Mouse (Mus musculus) MEL (cell line): ENCODE data around the gene Igfbp1. TPM values are rescaled to one million over a fixed set of nuclear protein-coding genes. Genes with fewer than 3 reads are reported as not detected.

Experiments
- DNase-seq: peaks from one replicate; pipeline ENCODE4 v3.0.0; 2011; ENCODE audit warnings: low read depth, low spot score
- H3K27ac ChIP-seq: 2 replicates; pipeline ENCODE4 v1.5.1; 2012; ENCODE audit warnings: low read depth, mild to moderate bottlenecking, control low read depth, low read length, moderate library complexity; ENCODE audit not compliant: control insufficient read depth
- H3K27me3 ChIP-seq, 2 experiments: fragments of 150-350 bp in 1 of 2; sonication (generic) in 1 of 2; 2 replicates each; pipeline ENCODE4 v1.6.1; 2012; ENCODE audit warnings: low read length in 2 of 2, mild to moderate bottlenecking in 2 of 2, improper control_type of control experiment in 1 of 2, moderate library complexity in 1 of 2; ENCODE audit not compliant: insufficient read depth in 2 of 2, control insufficient read depth in 1 of 2
- H3K36me3 ChIP-seq, 2 experiments: 2 replicates each; pipeline ENCODE4 v1.6.1; 2012 to 2014; ENCODE audit warnings: low read length in 2 of 2, improper control_type of control experiment in 1 of 2, inconsistent platforms in 1 of 2, mild to moderate bottlenecking in 1 of 2; ENCODE audit not compliant: insufficient read depth in 2 of 2, control insufficient read depth in 1 of 2
- H3K4me1 ChIP-seq, 2 experiments: fragments of 150-350 bp in 1 of 2; sonication (generic) in 1 of 2; 2 replicates each; pipeline ENCODE4 v1.6.1; 2012; ENCODE audit warnings: low read length in 2 of 2, improper control_type of control experiment in 1 of 2, mild to moderate bottlenecking in 1 of 2; ENCODE audit not compliant: insufficient read depth in 2 of 2, control insufficient read depth in 1 of 2
- H3K4me3 ChIP-seq, 2 experiments: fragments of 150-350 bp in 1 of 2; sonication (generic) in 1 of 2; 2 replicates each; pipeline ENCODE4 v1.5.1; 2012; ENCODE audit warnings: low read depth in 2 of 2, low read length in 2 of 2, mild to moderate bottlenecking in 2 of 2, moderate library complexity in 2 of 2, control low read depth in 1 of 2, improper control_type of control experiment in 1 of 2; ENCODE audit not compliant: control insufficient read depth in 1 of 2, insufficient read depth in 1 of 2
- H3K79me2 ChIP-seq: 2 replicates; pipeline ENCODE4 v1.6.1; 2012; ENCODE audit warnings: mild to moderate bottlenecking, low read length, moderate library complexity; ENCODE audit not compliant: control insufficient read depth, poor library complexity, insufficient read depth
- H3K9ac ChIP-seq: 2 replicates; pipeline ENCODE4 v1.6.1; 2012; ENCODE audit warnings: low read depth, mild to moderate bottlenecking, control low read depth, low read length, moderate library complexity; ENCODE audit not compliant: control insufficient read depth, poor library complexity, severe bottlenecking
- H3K9me3 ChIP-seq: fragments of 150-350 bp; sonication (generic); replicated peaks from 2 replicates; pipeline ENCODE4 v1.6.1; 2012; ENCODE audit warnings: mild to moderate bottlenecking, low read length, improper control_type of control experiment, moderate library complexity; ENCODE audit not compliant: insufficient read depth
- BHLHE40 ChIP-seq: IDR thresholded peaks from 2 replicates; pipeline ENCODE4 v1.6.1; 2012; ENCODE audit warnings: low read depth, mild to moderate bottlenecking, inconsistent platforms, low read length, improper control_type of control experiment, borderline replicate concordance
- CTCF ChIP-seq, 3 experiments: IDR thresholded peaks in 2 of 3; conservative IDR thresholded peaks in 1 of 3; 2 replicates each; pipeline ENCODE4 v1.5.1; 2011 to 2012; ENCODE audit warnings: low read length in 3 of 3, low read depth in 2 of 3, mild to moderate bottlenecking in 2 of 3, improper control_type of control experiment in 1 of 3, inconsistent platforms in 1 of 3, mixed read lengths in 1 of 3, moderate library complexity in 1 of 3; ENCODE audit not compliant: control insufficient read depth in 1 of 3, insufficient read depth in 1 of 3, poor library complexity in 1 of 3, severe bottlenecking in 1 of 3
- EP300 ChIP-seq, 2 experiments: IDR thresholded peaks; 2 replicates each; pipeline ENCODE4 v1.6.1; 2011; ENCODE audit warnings: improper control_type of control experiment in 2 of 2, low read length in 2 of 2, low read depth in 1 of 2, mild to moderate bottlenecking in 1 of 2
- GABPA ChIP-seq: IDR thresholded peaks from 2 replicates; pipeline ENCODE4 v1.6.1; 2012; ENCODE audit warnings: low read depth, mild to moderate bottlenecking, inconsistent platforms, low read length, improper control_type of control experiment, moderate library complexity
- HCFC1 ChIP-seq: IDR thresholded peaks from 2 replicates; pipeline ENCODE4 v1.6.1; 2012; ENCODE audit warnings: low read depth, mild to moderate bottlenecking, inconsistent platforms, low read length, improper control_type of control experiment, moderate library complexity
- JUND ChIP-seq: IDR thresholded peaks from 2 replicates; pipeline ENCODE4 v1.6.1; 2011; ENCODE audit warnings: low read depth, mild to moderate bottlenecking, improper control_type of control experiment, low read length
- MXI1 ChIP-seq: IDR thresholded peaks from 2 replicates; pipeline ENCODE4 v1.6.1; 2011; ENCODE audit warnings: mild to moderate bottlenecking, low read depth, low read length, improper control_type of control experiment
- NELFE ChIP-seq: IDR thresholded peaks from 2 replicates; pipeline ENCODE4 v1.6.1; 2011; ENCODE audit warnings: low read depth, low read length, improper control_type of control experiment
- NRF1 ChIP-seq: IDR thresholded peaks from 2 replicates; pipeline ENCODE4 v1.6.1; 2014; ENCODE audit warnings: low read depth, mild to moderate bottlenecking, inconsistent platforms, low read length, improper control_type of control experiment, moderate library complexity; ENCODE audit not compliant: poor library complexity, insufficient read depth, severe bottlenecking
- SIN3A ChIP-seq: IDR thresholded peaks from 2 replicates; pipeline ENCODE4 v1.6.1; 2012; ENCODE audit warnings: low read length, improper control_type of control experiment, inconsistent platforms
- SMC3 ChIP-seq: IDR thresholded peaks from 2 replicates; pipeline ENCODE4 v1.6.1; 2011; ENCODE audit warnings: low read depth, low read length, improper control_type of control experiment
- TBP ChIP-seq: IDR thresholded peaks from 2 replicates; pipeline ENCODE4 v1.8.0; 2011; ENCODE audit warnings: low read depth, low read length, improper control_type of control experiment
- TCF12 ChIP-seq: IDR thresholded peaks from 2 replicates; pipeline ENCODE4 v1.6.1; 2014; ENCODE audit warnings: low read depth, mild to moderate bottlenecking, inconsistent platforms, low read length, improper control_type of control experiment, moderate library complexity
- ZC3H11A ChIP-seq: IDR thresholded peaks from 2 replicates; pipeline ENCODE4 v1.6.1; 2012; ENCODE audit warnings: low read depth, mild to moderate bottlenecking, inconsistent platforms, low read length, improper control_type of control experiment
- ZNF384 ChIP-seq: IDR thresholded peaks from 2 replicates; pipeline ENCODE4 v1.6.1; 2012; ENCODE audit warnings: low read depth, mild to moderate bottlenecking, inconsistent platforms, low read length, improper control_type of control experiment
- polyA plus RNA-seq, 2 experiments: library from polyadenylated mRNA; stranded (reverse) in 1 of 2; unstranded in 1 of 2; fragments of >175 nt in 1 of 2; fragments of >200 nt in 1 of 2; gene quantifications; 2 replicates each; pipeline versions ENCODE4 v1.2.1 to v1.2.4; 2012; ENCODE audit warnings: low replicate concordance in 2 of 2, low read depth in 1 of 2; ENCODE audit not compliant: insufficient read length in 2 of 2, insufficient read depth in 1 of 2, missing spikeins in 1 of 2
- total RNA-seq: library from RNA; depleted of rRNA; stranded (reverse); fragments of 300-350 nt; gene quantifications from 2 replicates; pipeline ENCODE4 v1.2.3, GENCODE M21; 2012

Gene Igfbp1
- total and polyA plus RNA-seq, 3 experiments: not detected

- peak; percentile 9 for DNase-seq
- Histone ChIP-seq H3K27ac (no peak overlapping the region), H3K36me3 (no peaks in the 10 kb centered on the region)
Measured at GRCm38 (mm10) chr11:7161502-7162174, 35.9 kb upstream of the Igfbp1 start.

GRCm38 (mm10) chr11:7164416-7164815 lies 33.2 kb upstream of the Igfbp1 start:
- Histone ChIP-seq H3K27ac (no peak overlapping the region), H3K79me2 (no peaks in the 10 kb centered on the region), H3K4me3 (no peak overlapping the region), H3K4me1 (no peaks in the 10 kb centered on the region), H3K9ac (no peak overlapping the region), H3K9me3 (no peaks in the 10 kb centered on the region), H3K36me3 (no peaks in the 10 kb centered on the region), H3K27me3 (no peaks in the 10 kb centered on the region)
- TF ChIP-seq CTCF (IDR thresholded peaks at IDR 0.05 in 2 of 3, conservative IDR thresholded peaks at IDR 0.05 in 1 of 3; ENCODE audit: control insufficient read depth in 1 of 3, insufficient read depth in 1 of 3, low read depth in 2 of 3, low read length in 3 of 3, poor library complexity in 1 of 3, severe bottlenecking in 1 of 3) (no peak), NRF1 (no peak), JUND (no peak), TCF12 (no peak), EP300 (IDR thresholded peaks at IDR 0.05; ENCODE audit: low read depth in 1 of 2, low read length in 2 of 2) (no peak), TBP (no peak)
- no peak for DNase-seq

More at GRCm38 (mm10) chr11:7161502-7162174, 35.9 kb upstream of the Igfbp1 start:
- no peaks in the 10 kb centered on the region for H3K27me3 ChIP-seq
- H3K9me3 ChIP-seq: no peaks in the 10 kb centered on the region
- no peak overlapping the region for H3K4me3 ChIP-seq
- no peaks in the 10 kb centered on the region for H3K4me1 ChIP-seq
- H3K9ac ChIP-seq: no peak overlapping the region
- H3K79me2 ChIP-seq: no peaks in the 10 kb centered on the region
- TF ChIP-seq ZC3H11A (no peak), JUND (no peak), MXI1 (no peak), ZNF384 (no peak), HCFC1 (no peak), NELFE (no peak), SIN3A (no peak), SMC3 (0 out of 2 replicates have a peak, but pooled peaks have one; percentile 3), BHLHE40 (no peak), CTCF (IDR thresholded peaks at IDR 0.05 in 2 of 3, conservative IDR thresholded peaks at IDR 0.05 in 1 of 3; ENCODE audit: control insufficient read depth in 1 of 3, insufficient read depth in 1 of 3, low read depth in 2 of 3, low read length in 3 of 3, poor library complexity in 1 of 3, severe bottlenecking in 1 of 3) (peak; percentile 29 to 38 (median 30); a peak in 4 of 6 replicates), GABPA (no peak)
- TF ChIP-seq, all 39 proteins: peak for 2
